Mouse (Mus musculus): ENCODE measurements at regions not wholly inside any gene's neighbourhood (a gene's known extent, or its start where the extent isn't known, plus 50 kb on each side); places are given as distances from the start of the nearest gene placed in this dataset.
A peak's percentile ranks its signal among the peaks of the same experiment; 100 is the strongest.
"Not testable (repeated sequence)": the region's sequence is repeated elsewhere in the genome, so short reads cannot be mapped to it uniquely, and the experiment has no call there.

DNA sequence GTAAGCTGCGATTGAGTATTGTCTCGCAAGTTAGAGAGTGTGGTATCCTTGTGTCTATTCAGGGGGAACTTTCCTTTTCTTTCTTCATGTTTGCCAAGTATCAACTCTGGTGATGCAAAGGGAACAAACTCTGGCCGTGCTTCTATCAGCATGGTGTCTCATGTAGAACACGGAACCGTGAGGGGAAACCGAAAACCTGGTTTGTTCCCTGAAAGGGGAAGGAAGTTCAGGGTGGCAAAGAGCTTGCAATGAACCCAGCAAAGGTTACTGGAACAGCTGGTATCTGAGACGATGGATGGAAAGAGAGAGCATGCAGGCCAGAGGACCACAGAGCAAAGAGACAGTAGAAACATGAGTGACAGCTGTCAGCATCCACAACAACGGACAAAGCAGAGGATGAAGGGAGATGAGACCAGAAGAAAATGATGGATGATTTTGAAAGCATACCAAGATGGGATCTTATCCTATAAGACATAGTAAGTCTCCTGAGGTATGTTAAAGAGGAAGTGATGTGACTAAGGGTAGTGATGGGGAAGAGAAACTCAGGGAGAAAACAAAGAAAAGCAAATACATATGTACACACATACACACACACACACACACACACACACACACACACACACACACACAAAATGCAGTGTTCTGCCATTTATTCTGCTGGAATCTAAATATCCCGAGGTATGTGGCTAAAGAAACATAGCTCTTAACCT lies 199.8 kb upstream of the Peli2 start:
- DNase-seq (ENCODE audit: low read depth, low spot score), result peak; percentile 12

DNA sequence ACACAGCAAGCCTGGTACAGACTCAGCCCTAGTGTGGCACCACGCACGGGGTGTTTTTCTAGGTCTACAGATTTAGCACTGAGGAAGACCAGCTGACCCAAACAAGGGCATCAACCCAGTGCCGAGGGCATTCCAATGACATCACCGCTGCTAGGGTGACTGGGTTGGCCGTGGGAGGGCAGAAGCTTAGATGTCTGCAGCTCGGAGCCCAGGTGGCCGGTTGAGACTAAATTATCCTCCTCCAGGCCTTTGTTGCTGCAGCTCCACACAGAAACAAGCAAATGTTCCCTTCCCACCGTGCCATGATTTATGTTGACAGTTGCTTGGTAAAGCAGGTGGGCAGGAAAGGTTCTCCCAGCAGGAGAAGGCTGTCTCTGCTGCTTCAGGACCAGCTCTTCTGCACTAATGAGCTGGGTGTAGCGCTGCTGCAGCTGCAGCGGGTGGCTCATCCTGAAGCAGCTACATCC lies 198.8 kb upstream of the Peli2 start:
- DNase-seq (ENCODE audit: low read depth, low spot score), result no peak

DNA sequence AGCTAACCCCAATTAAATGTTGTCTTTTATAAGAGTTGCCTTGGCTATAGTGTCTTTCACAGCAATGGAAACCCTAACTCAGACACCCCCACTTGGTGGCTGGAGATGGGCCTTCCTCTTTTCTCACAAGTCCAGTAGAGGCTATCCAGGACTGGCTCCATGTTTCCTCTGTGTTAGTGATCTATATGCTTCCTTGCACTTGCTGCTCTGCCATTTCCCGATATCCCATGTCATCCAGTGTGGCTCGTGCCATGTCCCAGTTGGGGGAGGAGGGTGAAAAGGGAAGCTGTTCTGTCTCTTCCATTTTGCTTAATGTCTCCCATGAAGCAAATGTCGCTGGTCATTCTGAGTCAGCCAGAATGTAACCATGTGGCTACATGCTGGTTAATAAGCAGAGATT lies 194.2 kb upstream of the Peli2 start:
- no peak for DNase-seq (ENCODE audit: low read depth, low spot score)

DNA sequence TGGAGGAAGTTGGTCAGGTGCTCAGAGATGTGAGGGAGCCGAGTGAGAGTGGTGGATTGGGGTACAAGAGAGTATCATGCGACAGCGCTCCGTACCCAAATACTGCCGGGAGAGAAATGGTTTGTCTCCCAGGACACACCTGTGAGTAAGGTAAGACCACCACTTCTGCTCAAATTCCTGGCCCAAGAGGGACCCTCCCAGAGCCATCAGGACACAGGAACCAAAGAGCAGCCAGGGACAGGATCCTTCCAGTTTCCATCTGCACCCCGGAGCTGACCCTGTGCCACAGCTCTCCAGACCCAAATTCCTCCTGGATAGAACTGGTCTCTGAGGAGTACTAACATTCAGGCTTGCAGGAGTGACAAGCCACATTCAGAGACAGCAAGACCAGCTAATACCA lies 185.2 kb upstream of the Peli2 start:
- no peak for DNase-seq (ENCODE audit: low read depth, low spot score)

DNA sequence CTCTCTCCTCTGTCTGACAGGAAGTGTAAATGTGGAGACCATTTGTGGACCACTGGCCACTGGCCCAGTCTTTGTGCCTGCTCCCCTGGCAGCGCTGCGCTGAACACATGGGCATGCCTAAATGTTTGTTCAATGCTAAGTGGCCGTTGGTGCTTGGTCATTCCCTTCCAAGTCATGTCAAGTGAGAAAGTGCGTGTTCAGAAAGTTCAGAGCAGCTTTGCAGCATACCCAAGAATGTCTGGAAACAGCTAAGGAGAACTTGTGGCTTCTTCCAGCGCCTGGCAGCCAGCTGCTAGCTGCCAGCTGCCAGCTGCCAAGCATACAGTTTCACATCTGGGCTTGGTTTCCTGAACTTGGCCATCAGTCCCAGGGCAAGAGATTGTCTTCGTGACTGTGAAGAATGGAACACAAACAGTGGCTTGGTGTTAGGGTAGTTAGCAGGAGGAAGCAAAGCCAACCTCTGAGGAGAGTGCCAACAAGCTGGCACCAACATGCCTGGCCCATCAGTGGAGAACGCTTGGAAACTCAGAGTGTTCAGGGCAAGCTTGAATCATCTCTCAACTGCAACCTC lies 183.5 kb upstream of the Peli2 start:
- DNase-seq (ENCODE audit: low read depth, low spot score), result no peak

DNA sequence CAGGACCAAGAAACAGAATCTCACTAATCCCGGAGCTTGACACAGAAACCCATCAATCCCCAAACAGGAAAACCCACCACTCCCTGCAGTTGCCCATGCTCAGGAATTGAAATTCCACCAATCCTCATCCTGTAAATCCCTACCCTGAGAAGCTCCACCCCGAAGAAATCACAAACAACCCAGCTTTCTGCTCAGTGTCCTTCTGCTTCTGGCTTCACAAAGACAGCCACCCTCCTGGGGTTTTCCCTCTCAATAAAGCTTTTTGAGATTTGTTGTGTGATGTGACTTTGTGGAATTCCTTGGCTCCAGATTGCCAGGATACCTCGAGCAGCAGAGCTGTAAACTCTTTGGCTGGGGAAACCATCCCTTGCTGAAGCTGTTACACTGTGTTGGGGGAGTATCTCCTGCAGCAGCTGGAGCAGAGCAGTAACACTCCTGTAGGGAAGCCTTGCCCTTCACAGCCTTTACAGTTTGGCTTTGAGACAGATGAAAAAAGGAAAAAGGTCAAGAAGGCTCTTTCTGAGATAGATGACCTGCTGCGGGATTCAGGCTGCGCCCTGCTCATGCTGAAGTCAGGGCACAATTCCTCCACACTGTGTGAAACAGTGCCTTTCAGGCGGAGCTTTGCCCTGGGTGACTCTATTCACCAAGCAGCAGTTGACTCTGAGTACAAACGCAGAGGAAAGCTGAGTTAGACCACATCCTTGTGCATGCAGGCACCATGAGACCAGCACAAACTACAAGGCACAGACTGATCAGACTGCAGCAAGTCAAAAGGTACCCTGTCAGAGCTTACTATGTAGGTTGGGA lies 180.6 kb upstream of the Peli2 start:
- DNase-seq (ENCODE audit: low read depth, low spot score), result no peak

DNA sequence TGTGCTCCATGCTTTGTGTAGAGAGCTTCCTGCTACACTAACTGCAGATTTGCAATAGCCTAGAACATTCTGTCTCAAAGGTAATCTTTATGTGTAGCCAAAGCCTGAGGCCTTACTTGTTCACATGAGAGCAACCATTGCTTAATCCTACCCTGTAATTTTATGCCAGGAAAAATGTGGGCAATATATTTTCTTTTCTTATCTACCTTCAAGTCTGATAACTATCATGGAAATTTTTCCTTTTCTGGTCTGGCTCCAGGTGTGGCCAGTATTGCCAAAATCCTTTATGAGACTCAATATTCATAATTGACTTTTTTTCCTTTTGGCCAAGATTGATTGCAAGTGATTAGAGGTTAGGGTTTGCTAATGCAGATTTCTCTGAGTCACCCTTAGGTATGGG lies 178.0 kb upstream of the Peli2 start:
- no peak for DNase-seq (ENCODE audit: low read depth, low spot score)

DNA sequence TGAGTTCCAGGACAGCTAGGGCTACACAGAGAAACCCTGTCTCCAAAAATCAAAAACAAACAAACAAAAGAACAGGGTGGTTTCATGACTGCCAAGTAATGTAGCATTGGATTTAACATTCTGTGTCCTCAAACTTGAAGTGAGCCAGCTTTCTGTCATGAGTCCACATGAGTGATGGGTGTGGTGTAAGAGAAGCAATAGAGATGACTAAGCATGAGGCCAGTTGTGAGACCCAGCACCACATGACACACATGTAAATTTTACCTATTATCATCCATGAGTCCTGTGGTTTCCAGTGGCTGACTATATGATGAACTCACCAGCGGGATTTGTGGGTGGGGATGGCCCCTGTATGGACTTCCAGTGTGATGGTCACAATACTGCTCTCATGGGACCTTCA lies 176.0 kb upstream of the Peli2 start:
- DNase-seq (ENCODE audit: low read depth, low spot score), result no peak

DNA sequence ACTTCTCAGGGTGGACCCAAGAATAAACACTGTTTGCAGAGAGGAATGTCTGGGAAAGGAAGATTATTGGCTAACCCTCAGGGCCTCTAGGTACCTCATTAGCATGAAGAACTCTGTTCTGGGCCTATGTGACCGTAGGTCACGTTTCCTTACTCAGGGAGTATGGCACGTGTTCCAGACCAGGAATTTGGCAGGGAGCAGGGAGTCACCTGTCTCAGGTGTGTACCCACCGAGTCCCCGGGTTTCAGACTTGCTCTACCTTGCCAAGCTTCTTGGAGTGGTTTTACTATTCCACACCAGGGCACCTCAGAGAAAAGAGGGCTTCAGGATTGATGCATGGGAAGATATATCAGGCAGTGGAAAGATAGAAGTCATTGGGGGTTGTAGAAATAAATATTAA lies 169.6 kb upstream of the Peli2 start:
- DNase-seq (ENCODE audit: low read depth, low spot score), result no peak

DNA sequence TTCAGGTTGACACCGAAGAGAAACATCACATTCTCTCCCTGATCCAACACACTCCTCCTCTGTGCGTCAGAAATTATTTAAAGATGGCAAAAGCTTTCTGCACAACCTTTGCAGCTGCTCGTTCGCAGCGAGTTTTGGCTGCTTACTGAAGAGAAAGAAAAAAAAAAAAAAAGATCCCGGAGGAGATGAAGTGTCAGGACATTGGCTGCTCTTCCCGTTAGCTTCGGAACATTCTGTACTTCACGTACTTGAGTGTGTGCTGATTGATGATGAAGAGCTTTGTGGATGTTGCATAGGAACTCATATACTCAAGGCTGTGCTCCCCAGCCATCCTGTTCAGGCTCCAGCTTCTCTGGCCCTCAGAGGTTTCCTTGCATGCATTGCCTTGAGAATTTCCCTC lies 162.5 kb upstream of the Peli2 start:
- no peak for DNase-seq (ENCODE audit: low read depth, low spot score)

DNA sequence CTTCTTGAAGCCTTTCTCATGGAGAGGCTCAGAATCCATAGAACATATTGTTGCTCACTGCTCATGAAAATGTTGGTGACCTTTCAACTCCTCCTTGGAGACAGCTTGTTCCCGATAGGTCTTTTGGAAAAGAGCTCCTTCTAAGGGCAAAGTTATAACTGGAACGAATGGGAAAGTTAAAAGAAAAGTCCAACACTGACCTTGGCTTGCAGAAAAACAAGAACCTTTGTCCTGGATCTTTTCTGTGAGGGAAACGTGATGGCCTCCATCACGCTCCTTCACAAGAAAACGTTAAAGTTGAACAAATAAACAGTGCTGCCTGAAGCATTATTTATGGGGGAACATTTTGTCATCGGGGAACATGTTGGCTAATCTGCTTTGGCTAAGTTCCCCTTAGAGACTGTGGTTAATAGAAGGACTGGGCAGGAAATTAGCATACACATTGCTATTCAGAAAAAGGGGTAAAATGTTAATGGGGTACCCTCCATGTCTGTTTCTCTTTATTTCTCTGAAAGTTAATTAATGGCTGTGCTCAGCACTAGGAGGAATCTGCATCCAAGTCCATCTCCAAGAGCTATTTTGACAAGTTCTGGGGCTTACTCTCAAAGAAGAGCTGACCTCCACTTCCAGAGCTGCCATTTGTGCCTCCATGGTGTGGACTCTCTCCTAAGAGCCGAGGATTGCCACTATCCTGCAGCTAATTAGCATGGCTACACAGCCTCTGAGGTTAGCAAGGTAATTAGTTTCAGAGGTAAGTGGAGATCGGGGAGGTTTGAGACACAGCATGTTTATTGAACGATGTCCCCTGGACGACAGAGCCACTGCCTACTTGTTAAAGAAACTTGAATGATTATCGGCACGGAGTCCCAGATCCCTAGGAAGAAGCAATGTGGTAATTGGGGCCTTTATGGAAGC lies 161.0 kb upstream of the Peli2 start:
- DNase-seq (ENCODE audit: low read depth, low spot score), result no peak

DNA sequence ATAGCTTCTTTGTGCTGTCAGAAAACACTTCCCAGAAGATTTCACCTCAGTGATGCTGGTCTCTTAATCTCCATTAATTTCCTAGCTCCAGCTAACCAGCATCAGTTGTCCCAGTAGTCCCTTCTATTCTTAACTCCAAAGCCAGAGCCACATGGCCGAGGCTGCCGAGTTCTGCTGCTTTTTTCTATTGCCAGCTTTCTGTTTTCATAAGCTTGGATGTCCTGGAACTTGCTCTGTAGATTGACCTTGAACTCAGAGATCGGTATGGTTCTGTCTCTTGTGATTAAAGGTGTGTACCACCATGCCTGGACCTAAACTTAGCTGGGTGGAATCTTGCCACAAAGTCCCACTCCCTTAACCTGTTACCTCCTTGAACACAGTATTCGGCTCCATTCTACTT lies 155.8 kb upstream of the Peli2 start:
- not testable (repeated sequence) for DNase-seq (ENCODE audit: low read depth, low spot score)

DNA sequence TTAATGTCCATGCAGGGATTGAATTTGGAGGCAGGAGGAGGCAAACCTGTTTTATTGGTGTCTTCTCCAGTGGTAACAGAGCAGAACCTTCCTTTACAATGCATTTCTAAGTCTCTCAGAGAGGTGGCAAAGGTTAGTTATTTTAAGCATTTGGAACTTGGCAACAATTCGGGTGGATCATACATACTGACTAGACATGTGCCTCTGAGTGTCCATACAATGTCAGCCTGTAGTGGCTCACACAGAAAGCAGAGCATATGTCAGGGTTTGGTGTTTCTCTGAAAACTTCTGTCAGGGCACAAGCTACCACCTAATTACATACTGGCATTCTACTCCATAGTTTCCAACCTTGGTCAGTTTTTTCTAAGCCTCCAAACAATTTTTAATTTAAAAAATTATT lies 150.8 kb upstream of the Peli2 start:
- DNase-seq (ENCODE audit: low read depth, low spot score), result no peak

DNA sequence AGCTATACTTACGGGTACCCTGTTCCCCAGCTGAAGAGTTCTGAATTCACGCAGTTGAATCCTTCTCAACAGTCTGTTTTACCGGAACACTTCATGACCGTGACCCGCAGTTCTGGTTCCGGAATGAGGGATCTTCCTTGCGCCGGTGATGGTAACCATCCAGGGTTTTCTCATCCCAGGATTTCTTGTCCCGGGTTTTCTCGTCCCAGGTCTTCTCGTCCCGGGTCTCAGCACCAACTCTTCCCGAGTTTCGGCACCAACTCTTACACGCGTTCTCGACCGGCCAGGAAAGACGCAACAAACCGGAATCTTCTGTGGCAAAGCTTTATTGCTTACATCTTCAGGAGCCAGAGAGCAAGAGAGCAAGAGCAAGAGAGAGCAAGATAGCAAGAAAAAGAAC lies 147.5 kb upstream of the Peli2 start:
- not testable (repeated sequence) for DNase-seq (ENCODE audit: low read depth, low spot score)

DNA sequence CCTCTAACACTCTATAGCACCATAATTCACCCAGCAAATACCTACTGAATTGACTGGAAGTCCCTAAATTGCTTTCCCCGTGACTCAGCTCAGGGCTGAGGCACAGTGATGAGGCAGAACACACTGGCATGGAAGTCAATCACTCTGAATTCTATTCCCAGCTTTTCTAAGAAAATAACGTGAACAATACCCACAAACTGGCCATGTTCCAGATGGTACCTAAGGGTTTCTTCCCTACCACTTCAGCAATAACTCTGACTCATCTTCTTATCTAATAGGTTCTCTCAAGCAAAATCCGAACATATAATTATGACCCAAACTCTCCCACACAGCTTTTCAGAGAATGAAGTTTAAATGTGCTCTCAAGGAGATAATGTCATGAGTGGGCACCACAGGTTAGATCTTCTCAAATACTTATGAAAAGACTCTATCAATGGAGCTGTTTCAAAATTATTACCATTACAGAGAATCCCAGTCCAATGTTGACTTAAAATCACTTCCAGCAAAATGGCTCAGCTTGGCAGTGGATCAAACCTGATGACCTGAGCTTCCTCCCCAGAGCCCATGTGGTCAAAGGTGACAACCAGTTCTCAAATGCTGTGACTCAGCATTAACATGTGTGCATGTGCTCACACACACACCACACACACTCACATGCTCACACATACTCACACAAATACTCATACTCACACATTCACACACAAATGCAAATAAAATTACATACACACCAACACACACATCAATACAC lies 137.5 kb upstream of the Peli2 start:
- DNase-seq (ENCODE audit: low read depth, low spot score), result no peak

DNA sequence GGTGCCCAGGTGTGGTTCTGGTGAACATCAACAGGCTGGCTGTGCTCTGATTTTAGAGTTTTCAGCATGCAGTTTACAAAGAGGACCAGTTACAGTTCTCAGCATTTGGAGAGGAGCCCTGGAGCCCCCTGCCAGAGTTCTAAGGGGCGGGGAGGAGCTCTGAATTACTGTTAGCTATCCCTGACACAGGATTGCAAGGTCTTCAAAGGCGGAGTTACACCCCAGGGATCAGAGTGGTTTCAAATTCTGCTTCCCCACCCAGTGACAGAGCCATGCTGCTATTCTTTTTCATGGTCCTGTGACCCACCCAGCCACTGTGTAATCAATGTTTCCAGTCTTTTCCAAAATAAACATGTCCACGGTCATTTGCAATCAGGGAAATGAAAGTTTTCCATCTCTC lies 134.1 kb upstream of the Peli2 start:
- DNase-seq (ENCODE audit: low read depth, low spot score), result no peak

DNA sequence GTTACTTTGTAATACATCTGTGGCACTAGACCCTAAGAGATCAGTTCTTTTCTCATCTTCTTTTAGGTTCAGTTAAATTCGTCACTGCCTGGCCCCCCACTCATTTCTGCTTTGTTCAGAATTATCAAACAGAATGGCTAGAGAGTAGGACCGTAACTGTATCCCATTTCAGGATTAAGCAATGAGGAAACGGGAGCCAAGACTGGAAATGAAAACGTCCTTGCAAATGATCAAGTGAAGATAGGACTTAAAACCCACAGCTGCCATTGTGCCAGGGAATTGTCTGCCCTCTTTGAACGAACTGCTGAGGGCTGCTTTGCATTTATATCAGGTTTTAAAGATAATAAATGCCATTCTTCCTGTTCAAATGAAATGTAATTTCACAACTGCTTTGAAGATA lies 133.7 kb upstream of the Peli2 start:
- DNase-seq (ENCODE audit: low read depth, low spot score), result no peak

DNA sequence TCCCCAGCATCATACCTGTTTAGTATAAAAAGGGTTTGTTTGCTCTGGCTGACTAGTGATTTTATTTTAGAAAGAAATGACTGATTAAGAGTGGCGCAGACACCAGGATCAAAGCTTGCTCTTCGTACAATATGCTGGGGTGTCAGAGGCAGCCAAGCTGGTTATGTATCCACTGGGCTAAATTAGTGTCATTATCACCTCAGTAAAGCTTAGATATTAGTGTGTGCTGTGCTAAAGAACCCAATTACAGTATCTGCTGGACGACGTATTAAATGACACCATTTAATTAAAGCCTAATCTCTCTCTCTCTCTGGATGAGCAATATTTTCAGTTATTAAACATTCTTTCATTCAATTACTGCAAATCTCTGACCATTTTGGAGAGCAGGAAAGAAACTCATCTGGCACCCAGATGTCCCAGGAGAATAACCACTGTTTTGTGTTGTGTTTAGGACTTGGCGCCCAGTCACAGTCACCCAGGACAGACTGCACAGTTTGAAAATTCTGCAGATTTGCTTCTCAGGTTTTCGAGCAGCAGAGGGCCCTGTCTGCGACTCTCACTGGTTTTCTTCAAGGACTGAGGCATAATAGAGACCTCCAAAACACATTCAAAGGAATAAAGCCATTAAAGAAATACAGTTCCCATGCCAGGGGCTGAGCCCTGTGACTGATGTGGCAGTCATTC lies 133.1 kb upstream of the Peli2 start:
- DNase-seq (ENCODE audit: low read depth, low spot score), result no peak

DNA sequence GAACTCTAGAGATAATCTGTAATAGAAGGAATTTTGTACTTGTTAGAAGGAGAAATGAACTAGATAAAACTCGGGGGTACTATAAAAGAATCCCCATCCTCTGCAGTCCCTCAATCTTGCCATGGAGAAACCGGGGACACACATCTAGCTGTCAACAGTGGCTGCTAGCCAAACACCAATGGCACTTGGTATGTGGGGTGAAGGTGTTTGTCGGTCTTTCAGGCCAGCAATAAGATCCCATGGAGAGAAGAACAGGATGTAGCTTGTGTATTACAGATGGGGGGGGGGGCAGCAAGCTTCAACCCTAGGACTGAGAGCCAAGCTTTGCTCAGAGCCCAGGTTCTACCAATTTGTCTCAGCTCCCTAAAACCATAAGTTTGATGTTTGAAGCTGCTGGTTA lies 132.5 kb upstream of the Peli2 start:
- DNase-seq (ENCODE audit: low read depth, low spot score), result no peak

DNA sequence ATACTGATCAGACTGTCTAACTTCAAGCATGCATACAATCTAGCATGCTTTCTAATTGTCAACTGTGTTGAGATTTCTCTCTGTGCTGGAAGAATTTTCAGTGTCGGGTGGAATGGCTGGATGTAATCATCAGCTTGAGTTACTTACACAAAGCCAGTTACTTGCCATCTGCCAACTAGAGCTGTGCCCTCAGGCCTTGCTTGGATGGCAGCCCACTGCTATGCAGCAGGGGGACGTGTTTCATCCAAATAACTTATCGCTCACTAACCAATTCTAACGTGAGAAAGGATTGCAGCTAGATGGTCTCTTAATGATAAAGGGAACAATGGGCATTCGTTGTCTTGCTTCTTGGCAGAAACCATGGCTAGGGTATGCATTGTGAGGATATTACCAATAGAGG lies 131.3 kb upstream of the Peli2 start:
- DNase-seq (ENCODE audit: low read depth, low spot score), result no peak

DNA sequence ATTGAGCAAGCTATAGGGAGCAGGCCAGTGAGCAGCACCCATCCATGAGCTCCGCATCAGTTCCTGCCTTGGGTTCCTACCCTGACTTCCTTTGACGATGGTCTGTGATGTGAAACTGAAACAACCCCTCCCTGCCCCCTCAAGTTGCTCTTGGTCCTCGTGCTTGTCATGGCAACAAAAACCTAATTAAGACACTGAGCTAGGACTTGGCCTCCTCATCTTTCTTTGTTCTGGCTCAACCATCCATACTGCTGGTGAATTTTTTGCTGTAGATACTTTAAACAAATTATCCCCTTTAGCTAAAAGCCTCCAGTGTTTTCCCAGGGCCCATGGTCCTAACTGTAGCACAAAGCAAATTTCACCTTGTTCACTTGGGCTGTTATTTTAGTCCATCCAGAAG lies 129.9 kb upstream of the Peli2 start:
- DNase-seq (ENCODE audit: low read depth, low spot score), result no peak
